Mouse (Mus musculus) intestine, embryonic 15.5 days (tissue): Measurements from ENCODE around the gene Cars2. TPM values are rescaled to one million over a fixed set of nuclear protein-coding genes. Genes with fewer than 3 reads are reported as not detected.

ENCODE experiments used
- ATAC-seq: fragments of 200-750 bp; cut with Nextera tagmentation; 2 replicates; pipeline ENCODE4 v1.8.0; 2017; ENCODE audit warnings: moderate TSS enrichment, moderate library complexity
- H3K27ac ChIP-seq: fragments of 300-500 bp; sonication (generic); 2 replicates; pipeline ENCODE4 v1.5.1; 2015; ENCODE audit warnings: mild to moderate bottlenecking, inconsistent platforms
- H3K27me3 ChIP-seq: fragments of 300-500 bp; sonication (generic); replicated peaks from 2 replicates; pipeline ENCODE4 v1.6.1; 2015; ENCODE audit warnings: inconsistent platforms
- H3K36me3 ChIP-seq: fragments of 300-500 bp; sonication (generic); 2 replicates; pipeline ENCODE4 v1.6.1; 2015; ENCODE audit warnings: inconsistent platforms
- H3K4me1 ChIP-seq: fragments of 300-500 bp; sonication (generic); replicated peaks from 2 replicates; pipeline ENCODE4 v1.6.1; 2015; ENCODE audit warnings: inconsistent platforms
- H3K4me2 ChIP-seq: fragments of 300-500 bp; sonication (generic); replicated peaks from 2 replicates; pipeline ENCODE4 v1.6.1; 2015; ENCODE audit warnings: mild to moderate bottlenecking, inconsistent platforms
- H3K4me3 ChIP-seq: fragments of 300-500 bp; sonication (generic); replicated peaks from 2 replicates; pipeline ENCODE4 v1.5.1; 2015; ENCODE audit warnings: inconsistent platforms
- H3K9ac ChIP-seq: fragments of 300-500 bp; sonication (generic); 2 replicates; pipeline ENCODE4 v1.6.1; 2015; ENCODE audit warnings: inconsistent platforms
- H3K9me3 ChIP-seq: fragments of 300-500 bp; sonication (generic); 2 replicates; pipeline ENCODE4 v1.6.1; 2016; ENCODE audit warnings: inconsistent platforms
- WGBS: fragments of 180-500 bp; shearing (Covaris S2); methylation state at CpG from one replicate; pipeline ENCODE4 v1.1.7; 2015; 5-methylcytosine and 5-hydroxymethylcytosine counted together
- polyA plus RNA-seq: library from polyadenylated mRNA; unstranded; fragments of >200 nt; fragmentation: Nextera tagmentation; extraction: Ambion mirVana; gene quantifications from 2 replicates; pipeline ENCODE4 v1.2.1, GENCODE M21; 2015

The Cars2 gene
- polyA plus RNA-seq, 1 experiment from 2014 or later: 26.2 TPM

DNA sequence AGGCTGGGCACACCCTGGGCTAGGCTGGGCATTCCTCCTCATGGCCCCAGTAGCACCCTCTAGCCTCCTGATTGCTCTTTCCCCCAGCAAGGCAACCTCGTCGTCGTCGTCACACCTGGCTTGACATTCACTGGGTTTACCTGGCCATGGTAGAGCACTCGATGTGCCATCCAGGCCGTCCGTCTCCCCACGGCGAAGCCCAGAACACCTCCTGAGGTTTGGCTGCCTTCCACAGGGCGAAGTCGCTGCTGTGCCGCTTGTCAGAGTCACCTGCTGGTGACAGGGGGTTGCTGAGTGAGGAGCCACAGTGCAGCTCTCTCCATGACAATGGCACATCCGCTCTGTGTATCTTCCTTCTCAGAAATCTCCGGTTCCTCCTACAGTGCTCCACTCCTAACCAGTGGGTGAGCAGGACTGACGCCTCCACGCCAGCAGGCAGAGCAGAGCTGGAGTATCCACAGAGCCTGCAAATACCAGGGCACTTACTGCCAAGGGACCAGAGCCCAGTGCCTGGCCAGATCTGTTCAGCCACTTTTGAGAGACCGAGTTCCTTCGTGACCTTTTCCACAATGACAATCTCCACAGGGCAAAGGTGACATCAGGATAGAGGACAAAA is 20.3 kb downstream of the Cars2 start:
- H3K4me1 ChIP-seq: no peaks in the 10 kb centered on the region
- H3K4me3 ChIP-seq: no peak overlapping the region
- no peaks in the 10 kb centered on the region for H3K9me3 ChIP-seq
- H3K9ac ChIP-seq: no peak overlapping the region
- no peak overlapping the region for H3K27ac ChIP-seq
- peaks cover 13% of the 10 kb centered on the region for H3K36me3 ChIP-seq
- no peak for ATAC-seq
- 84% methylated on average over 18 of the region's 18 CpGs for WGBS
- H3K27me3 ChIP-seq: no peaks in the 10 kb centered on the region
- H3K4me2 ChIP-seq: no peak overlapping the region

DNA sequence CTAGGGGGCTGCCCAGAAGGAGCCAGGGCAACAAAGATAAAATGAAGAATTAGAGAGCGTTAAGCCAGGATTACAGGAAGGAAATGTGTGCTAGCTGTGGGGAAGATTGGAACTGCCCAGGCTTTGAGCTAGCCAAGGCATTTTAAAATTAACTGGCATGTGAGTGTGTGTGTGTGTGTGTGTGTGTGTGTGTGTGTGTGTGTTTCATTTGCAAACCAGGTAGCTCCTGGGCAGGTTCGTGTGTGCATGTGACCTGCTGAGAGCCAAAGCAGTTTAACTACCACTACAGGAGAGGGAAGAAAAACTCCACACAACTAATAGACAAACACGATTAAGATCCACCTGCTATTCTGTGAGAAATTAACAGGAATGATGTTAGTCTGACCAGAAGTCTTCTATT is 27.3 kb downstream of the Cars2 start:
- no peaks in the 10 kb centered on the region for H3K4me1 ChIP-seq
- no peaks in the 10 kb centered on the region for H3K9me3 ChIP-seq
- no peak overlapping the region for H3K4me2 ChIP-seq
- no peak overlapping the region for H3K27ac ChIP-seq
- no peak overlapping the region for H3K9ac ChIP-seq
- H3K27me3 ChIP-seq: no peaks in the 10 kb centered on the region
- no peak overlapping the region for H3K4me3 ChIP-seq
- ATAC-seq: no peak
- H3K36me3 ChIP-seq: 0 out of 2 replicates have a peak, but pooled peaks cover 9% of the 10 kb centered on the region
- 84% methylated on average over 3 of the region's 3 CpGs for WGBS

- Histone ChIP-seq H3K9me3 (no peaks in the 10 kb centered on the region), H3K27me3 (no peaks in the 10 kb centered on the region), H3K4me2 (no peak overlapping the region), H3K36me3 (peaks cover 19% of the 10 kb centered on the region; the same call in 1 of the 2 replicates), H3K27ac (no peak overlapping the region), H3K4me1 (no peaks in the 10 kb centered on the region), H3K4me3 (no peak overlapping the region), H3K9ac (no peak overlapping the region)
- WGBS: 89% methylated on average over 11 of the region's 11 CpGs
- ATAC-seq: no peak
These were observed 31.9 kb downstream of the Cars2 start for GRCm38 (mm10) chr8:11518676-11519075.

DNA sequence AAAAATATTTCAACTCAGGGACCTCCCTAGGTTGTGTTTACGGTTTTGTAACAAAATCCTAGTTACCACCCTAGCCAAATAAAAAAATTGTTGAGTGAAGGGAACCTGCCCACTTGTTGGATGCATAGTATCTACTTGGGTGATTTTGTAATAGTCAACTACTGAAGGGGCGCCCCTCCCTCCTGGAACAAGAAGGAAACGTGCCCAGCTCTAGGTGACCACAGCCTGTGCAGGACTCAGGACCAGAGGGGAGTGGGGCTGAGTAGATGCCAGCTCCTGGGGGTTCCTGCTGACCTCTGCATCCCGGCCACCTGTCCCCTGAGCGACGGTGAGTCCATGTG is 32.6 kb downstream of the Cars2 start:
- H3K9me3 ChIP-seq: no peaks in the 10 kb centered on the region
- no peak overlapping the region for H3K4me2 ChIP-seq
- peaks cover 23% of the 10 kb centered on the region for H3K36me3 ChIP-seq
- no peak overlapping the region for H3K4me3 ChIP-seq
- no peak for ATAC-seq
- no peaks in the 10 kb centered on the region for H3K27me3 ChIP-seq
- no peak overlapping the region for H3K9ac ChIP-seq
- 81% methylated on average over 6 of the region's 6 CpGs for WGBS
- no peaks in the 10 kb centered on the region for H3K4me1 ChIP-seq
- H3K27ac ChIP-seq: no peak overlapping the region

GRCm38 (mm10) chr8:11517366-11518055 is 33.1 kb downstream of the Cars2 start:
- Histone ChIP-seq H3K4me1 (no peaks in the 10 kb centered on the region), H3K36me3 (peaks cover 28% of the 10 kb centered on the region), H3K9ac (no peak overlapping the region), H3K4me3 (no peak overlapping the region), H3K4me2 (no peak overlapping the region), H3K27me3 (no peaks in the 10 kb centered on the region), H3K27ac (no peak overlapping the region), H3K9me3 (no peaks in the 10 kb centered on the region)
- ATAC-seq: no peak
- WGBS: 80% methylated on average over 16 of the region's 16 CpGs

DNA sequence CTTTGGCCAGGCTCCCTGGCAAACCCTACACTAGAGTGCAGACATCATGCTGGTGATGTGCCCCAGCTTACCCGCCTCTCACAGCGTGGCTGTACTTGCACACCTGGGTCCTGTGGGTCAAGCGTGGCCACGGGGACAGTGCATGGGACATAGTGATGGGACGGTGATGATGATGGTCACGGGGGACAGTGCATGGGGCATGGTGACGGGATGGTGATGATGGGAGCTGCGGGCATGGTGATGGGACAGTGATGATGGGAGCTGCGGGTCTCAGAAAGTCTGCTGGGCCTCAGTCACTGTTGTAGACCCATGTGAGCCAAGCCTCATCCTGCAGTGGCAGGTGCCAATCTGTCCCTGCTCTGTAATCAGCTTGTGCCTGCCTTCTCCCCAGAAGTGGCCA is 34.3 kb downstream of the Cars2 start:
- no peak overlapping the region for H3K4me2 ChIP-seq
- ATAC-seq: no peak
- no peaks in the 10 kb centered on the region for H3K9me3 ChIP-seq
- no peaks in the 10 kb centered on the region for H3K27me3 ChIP-seq
- H3K27ac ChIP-seq: no peak overlapping the region
- peaks cover 38% of the 10 kb centered on the region for H3K36me3 ChIP-seq
- 90% methylated on average over 9 of the region's 9 CpGs for WGBS
- no peak overlapping the region for H3K4me3 ChIP-seq
- no peaks in the 10 kb centered on the region for H3K4me1 ChIP-seq
- no peak overlapping the region for H3K9ac ChIP-seq

DNA sequence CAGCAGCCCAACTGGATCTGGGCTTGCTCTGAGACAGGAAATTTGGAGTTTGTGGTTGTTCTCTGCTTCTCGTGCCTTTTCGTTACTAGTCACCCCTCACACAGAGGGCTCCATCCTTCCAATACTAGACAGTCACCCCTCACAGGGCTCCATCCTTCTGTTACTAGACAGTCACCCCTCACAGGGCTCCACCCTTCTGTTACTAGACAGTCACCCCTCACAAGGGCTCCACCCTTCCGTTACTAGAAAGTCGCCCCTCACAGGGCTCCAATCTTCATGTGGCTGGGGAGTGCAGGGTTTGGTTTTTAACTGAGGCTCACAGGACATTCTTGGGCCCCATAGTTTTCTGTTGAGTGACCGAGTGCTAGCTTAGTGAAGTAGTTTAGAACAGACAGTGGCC is 37.3 kb downstream of the Cars2 start:
- Histone ChIP-seq H3K27me3 (no peaks in the 10 kb centered on the region), H3K4me3 (no peak overlapping the region), H3K4me2 (no peak overlapping the region), H3K36me3 (peaks cover 47% of the 10 kb centered on the region), H3K9me3 (no peaks in the 10 kb centered on the region), H3K4me1 (no peaks in the 10 kb centered on the region), H3K9ac (no peak overlapping the region), H3K27ac (no peak overlapping the region)
- no peak for ATAC-seq
- 87% methylated on average over 5 of the region's 5 CpGs for WGBS

- Histone ChIP-seq H3K27ac (no peak overlapping the region), H3K27me3 (no peaks in the 10 kb centered on the region), H3K4me3 (no peak overlapping the region), H3K9ac (no peak overlapping the region), H3K9me3 (no peaks in the 10 kb centered on the region), H3K4me2 (no peak overlapping the region), H3K36me3 (peaks cover 48% of the 10 kb centered on the region), H3K4me1 (no peaks in the 10 kb centered on the region)
- ATAC-seq: no peak
- WGBS: 88% methylated on average over 9 of the region's 9 CpGs
These were observed 37.9 kb downstream of the Cars2 start for GRCm38 (mm10) chr8:11512711-11513110.

DNA sequence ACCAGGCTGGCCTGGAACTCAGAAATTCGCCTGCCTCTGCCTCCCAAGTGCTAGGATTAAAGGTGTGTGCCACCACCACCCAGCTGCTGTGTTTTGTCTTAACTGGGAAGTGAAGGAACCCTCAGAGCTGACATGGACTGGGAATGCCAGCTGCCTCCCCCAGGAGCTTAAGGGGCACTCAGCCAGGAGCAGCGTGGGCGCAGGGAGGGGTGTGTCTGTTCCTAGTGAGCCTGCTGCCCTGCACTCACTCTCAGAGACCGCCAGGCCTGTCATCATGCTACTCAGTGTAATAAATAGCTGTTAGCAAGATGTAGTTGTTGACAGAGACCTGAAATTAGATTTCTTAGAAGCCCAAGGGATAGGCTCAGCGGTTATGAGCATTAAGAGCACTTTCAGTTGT is 39.6 kb downstream of the Cars2 start:
- H3K27me3 ChIP-seq: no peaks in the 10 kb centered on the region
- no peaks in the 10 kb centered on the region for H3K9me3 ChIP-seq
- no peak overlapping the region for H3K9ac ChIP-seq
- no peak overlapping the region for H3K4me2 ChIP-seq
- H3K27ac ChIP-seq: no peak overlapping the region
- H3K4me3 ChIP-seq: no peak overlapping the region
- H3K4me1 ChIP-seq: no peaks in the 10 kb centered on the region
- H3K36me3 ChIP-seq: peaks cover 51% of the 10 kb centered on the region
- WGBS: 87% methylated on average over 5 of the region's 5 CpGs
- no peak for ATAC-seq

DNA sequence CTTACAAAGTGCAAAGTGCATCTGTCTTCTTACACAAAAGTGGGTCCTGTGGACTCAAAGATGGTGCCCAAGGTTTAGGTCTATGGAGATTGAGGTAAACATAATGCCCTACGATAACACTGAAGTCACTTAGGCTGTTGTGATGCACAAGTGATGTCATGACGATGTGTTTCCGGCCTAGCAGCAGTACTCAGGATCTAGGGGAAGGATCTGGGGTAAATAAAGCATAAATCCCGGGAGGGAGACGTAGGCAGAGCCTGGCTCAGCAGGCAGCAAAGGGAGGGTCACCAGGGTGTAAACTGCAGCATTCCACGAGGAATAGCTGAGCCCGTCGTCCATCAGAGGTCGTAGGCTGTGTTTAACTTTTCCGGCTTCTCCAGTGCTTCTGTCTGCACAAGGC is 41.7 kb downstream of the Cars2 start:
- WGBS: 55% methylated on average over 10 of the region's 10 CpGs
- no peak overlapping the region for H3K4me3 ChIP-seq
- H3K9ac ChIP-seq: no peak overlapping the region
- no peaks in the 10 kb centered on the region for H3K9me3 ChIP-seq
- H3K4me2 ChIP-seq: no peak overlapping the region
- H3K27ac ChIP-seq: no peak overlapping the region
- H3K36me3 ChIP-seq: peaks cover 62% of the 10 kb centered on the region
- no peak for ATAC-seq
- H3K4me1 ChIP-seq: no peaks in the 10 kb centered on the region
- H3K27me3 ChIP-seq: no peaks in the 10 kb centered on the region

- WGBS: 67% methylated on average over 6 of the region's 6 CpGs
- no peak overlapping the region for H3K4me3 ChIP-seq
- no peaks in the 10 kb centered on the region for H3K9me3 ChIP-seq
- H3K4me1 ChIP-seq: no peaks in the 10 kb centered on the region
- no peak overlapping the region for H3K27ac ChIP-seq
- no peak overlapping the region for H3K4me2 ChIP-seq
- no peak overlapping the region for H3K9ac ChIP-seq
- H3K27me3 ChIP-seq: no peaks in the 10 kb centered on the region
- ATAC-seq: no peak; the same call in 1 of the 2 replicates
- H3K36me3 ChIP-seq: peaks cover 46% of the 10 kb centered on the region
These were observed 43.8 kb downstream of the Cars2 start for GRCm38 (mm10) chr8:11506802-11507201.

- no peak overlapping the region for H3K4me2 ChIP-seq
- H3K27me3 ChIP-seq: no peaks in the 10 kb centered on the region
- 82% methylated on average over 14 of the region's 14 CpGs for WGBS
- no peak overlapping the region for H3K9ac ChIP-seq
- no peaks in the 10 kb centered on the region for H3K4me1 ChIP-seq
- H3K4me3 ChIP-seq: no peak overlapping the region
- H3K9me3 ChIP-seq: no peaks in the 10 kb centered on the region
- peaks cover 39% of the 10 kb centered on the region for H3K36me3 ChIP-seq
- no peak for ATAC-seq
- H3K27ac ChIP-seq: no peak overlapping the region
These were observed 44.5 kb downstream of the Cars2 start for GRCm38 (mm10) chr8:11506074-11506473.
